Mouse (Mus musculus): ENCODE measurements around the gene Crocc2.

DNA sequence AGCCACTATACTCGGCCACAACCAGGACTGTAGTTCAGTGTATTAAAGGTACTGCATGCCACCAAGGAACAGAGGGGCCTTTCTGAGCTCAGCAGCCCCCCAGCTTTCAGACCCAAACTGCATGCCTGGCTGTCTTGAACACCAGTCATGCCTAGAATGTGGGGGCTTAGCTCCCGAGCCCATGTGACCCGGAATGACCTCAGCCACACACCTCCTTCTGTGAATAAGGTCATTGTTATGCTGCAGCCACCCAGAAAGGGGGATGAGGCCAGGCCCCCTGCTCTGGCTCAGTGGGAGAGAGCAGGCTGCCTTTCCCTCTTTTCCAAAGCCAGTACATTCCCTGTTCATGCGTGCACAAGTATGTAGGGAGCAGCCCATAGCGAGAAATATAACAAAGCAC, 46.1 kb downstream of the Crocc2 start:
- no peak for TF ChIP-seq EP300 (optimal IDR thresholded peaks at IDR 0.05)
- TF ChIP-seq CTCF (IDR thresholded peaks at IDR 0.05; ENCODE audit: low read depth), result no peak

Measured in stomach, postnatal 0 days (tissue).